Mouse (Mus musculus): ENCODE data around the gene Cap2. TPM values are rescaled to one million over a fixed set of nuclear protein-coding genes. Genes with fewer than 3 reads are reported as not detected.
A peak's percentile ranks its signal among the peaks of the same experiment; 100 is the strongest.

Gene Cap2
- polyA plus RNA-seq, 1 experiment from 2014 or later = 159 TPM

- ATAC-seq (ENCODE audit: insufficient number of reproducible peaks, insufficient read depth, low FRiP score, low read depth) = no peak
- H3K9ac ChIP-seq (ENCODE audit: low read length) = no peak overlapping the region
- H3K9me3 ChIP-seq (ENCODE audit: control insufficient read depth, low read length) = peaks cover 13% of the 10 kb centered on the region
- no peak overlapping the region for H3K4me2 ChIP-seq (ENCODE audit: low read length)
- H3K4me1 ChIP-seq (ENCODE audit: control insufficient read depth in 2 of 2, insufficient read depth in 2 of 2, low read length in 2 of 2) = peaks cover 4 to 23% of the 10 kb centered on the region in 2 experiments
- H3K36me3 ChIP-seq (ENCODE audit: control insufficient read depth, insufficient read depth, low read length) = peaks cover 10% of the 10 kb centered on the region
- WGBS = 87% methylated on average over 9 of the region's 9 CpGs
- no peaks in the 10 kb centered on the region for H3K27me3 ChIP-seq (ENCODE audit: control insufficient read depth, insufficient read depth, low read length)
- H3K4me3 ChIP-seq (ENCODE audit: control insufficient read depth in 1 of 2, insufficient read depth in 1 of 2, low read depth in 1 of 2, low read length in 2 of 2) = no peak overlapping the region
- no peak overlapping the region for H3K27ac ChIP-seq (replicated peaks in 1 of 2; ENCODE audit: control insufficient read depth in 1 of 2, insufficient read depth in 1 of 2, low read depth in 2 of 2, low read length in 2 of 2)
These were observed 53.1 kb downstream of the Cap2 start for GRCm38 (mm10) chr13:46554736-46555135.

DNA sequence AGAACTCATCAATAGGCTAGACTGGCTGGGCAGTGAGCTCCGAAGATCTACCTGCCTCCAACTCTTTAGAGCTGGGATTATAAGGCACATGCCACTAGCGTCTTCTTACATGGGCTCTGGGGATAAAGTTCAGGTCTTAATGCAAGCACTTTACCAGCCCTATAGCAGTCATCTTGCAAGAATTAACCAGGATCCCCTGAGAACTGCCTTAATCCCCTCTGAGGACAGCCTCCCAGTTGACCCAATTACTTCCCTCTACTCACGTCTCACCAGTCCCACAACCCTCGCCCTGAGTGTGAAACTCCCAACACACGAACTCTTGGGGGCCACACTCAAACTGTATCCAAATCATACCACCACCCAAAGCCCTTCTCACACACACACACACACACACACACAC is 64.3 kb downstream of the Cap2 start:
- WGBS = 82% methylated on average over 5 of the region's 5 CpGs
- ATAC-seq (ENCODE audit: insufficient number of reproducible peaks, insufficient read depth, low FRiP score, low read depth) = no peak
- Histone ChIP-seq H3K27me3 (ENCODE audit: control insufficient read depth, insufficient read depth, low read length) (no peaks in the 10 kb centered on the region), H3K9me3 (ENCODE audit: control insufficient read depth, low read length) (no peaks in the 10 kb centered on the region), H3K36me3 (ENCODE audit: control insufficient read depth, insufficient read depth, low read length) (peaks cover 12% of the 10 kb centered on the region), H3K4me1 (ENCODE audit: control insufficient read depth in 2 of 2, insufficient read depth in 2 of 2, low read length in 2 of 2) (peaks cover 3 to 9% of the 10 kb centered on the region in 2 experiments), H3K4me3 (ENCODE audit: control insufficient read depth in 1 of 2, insufficient read depth in 1 of 2, low read depth in 1 of 2, low read length in 2 of 2) (no peak overlapping the region), H3K4me2 (ENCODE audit: low read length) (no peak overlapping the region), H3K9ac (ENCODE audit: low read length) (no peak overlapping the region), H3K27ac (replicated peaks in 1 of 2; ENCODE audit: control insufficient read depth in 1 of 2, insufficient read depth in 1 of 2, low read depth in 2 of 2, low read length in 2 of 2) (no peak overlapping the region)

- Histone ChIP-seq H3K27me3 (ENCODE audit: control insufficient read depth, insufficient read depth, low read length) (no peaks in the 10 kb centered on the region), H3K9me3 (ENCODE audit: control insufficient read depth, low read length) (no peaks in the 10 kb centered on the region), H3K36me3 (ENCODE audit: control insufficient read depth, insufficient read depth, low read length) (no peaks in the 10 kb centered on the region), H3K4me1 (ENCODE audit: control insufficient read depth in 2 of 2, insufficient read depth in 2 of 2, low read length in 2 of 2) (peaks cover 16 to 29% of the 10 kb centered on the region in 2 experiments), H3K4me2 (ENCODE audit: low read length) (no peak overlapping the region), H3K27ac (replicated peaks in 1 of 2; ENCODE audit: control insufficient read depth in 1 of 2, insufficient read depth in 1 of 2, low read depth in 2 of 2, low read length in 2 of 2) (peak overlapping the region in 1 of 2 experiments; percentile 100; a peak in 2 of 4 replicates), H3K4me3 (ENCODE audit: control insufficient read depth in 1 of 2, insufficient read depth in 1 of 2, low read depth in 1 of 2, low read length in 2 of 2) (no peak overlapping the region), H3K9ac (ENCODE audit: low read length) (no peak overlapping the region)
- ATAC-seq (ENCODE audit: insufficient number of reproducible peaks, insufficient read depth, low FRiP score, low read depth) = no peak
- whole genome bisulfite sequencing = 89% methylated on average over 8 of the region's 8 CpGs
These were observed 67.8 kb downstream of the Cap2 start for GRCm38 (mm10) chr13:46569469-46569868.

DNA sequence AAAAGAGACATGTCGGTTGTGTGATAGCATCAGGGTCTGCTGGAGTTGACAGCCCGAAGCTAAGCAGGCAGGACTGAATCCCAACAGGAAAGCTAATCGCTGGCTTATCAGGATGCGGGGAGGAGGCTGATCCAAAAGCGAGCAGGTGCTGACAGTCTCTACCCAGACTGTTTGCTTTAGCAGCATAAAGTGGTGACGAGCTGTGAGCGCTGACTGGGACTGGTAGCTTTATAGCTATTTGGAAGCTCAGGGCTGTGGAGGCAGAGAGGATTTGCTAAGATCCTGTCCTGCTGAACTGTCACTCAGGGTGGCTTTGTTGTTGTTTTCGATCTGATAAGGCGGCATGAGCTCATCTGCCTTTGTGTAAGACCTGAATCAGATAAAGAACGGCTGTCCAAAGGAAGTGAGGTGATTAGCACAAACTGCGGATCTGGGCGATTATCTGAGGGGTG is 69.5 kb downstream of the Cap2 start:
- no peaks in the 10 kb centered on the region for H3K36me3 ChIP-seq (ENCODE audit: control insufficient read depth, insufficient read depth, low read length)
- H3K4me3 ChIP-seq (ENCODE audit: control insufficient read depth in 1 of 2, insufficient read depth in 1 of 2, low read depth in 1 of 2, low read length in 2 of 2) = peak overlapping the region; percentile 21 to 25
- WGBS = under 1% methylated on average over 12 of the region's 12 CpGs
- H3K9ac ChIP-seq (ENCODE audit: low read length) = peak overlapping the region; percentile 80
- H3K27me3 ChIP-seq (ENCODE audit: control insufficient read depth, insufficient read depth, low read length) = no peaks in the 10 kb centered on the region
- H3K4me1 ChIP-seq (ENCODE audit: control insufficient read depth in 2 of 2, insufficient read depth in 2 of 2, low read length in 2 of 2) = peaks cover 16 to 29% of the 10 kb centered on the region in 2 experiments
- ATAC-seq (ENCODE audit: insufficient number of reproducible peaks, insufficient read depth, low FRiP score, low read depth) = peak; percentile 80
- H3K9me3 ChIP-seq (ENCODE audit: control insufficient read depth, low read length) = no peaks in the 10 kb centered on the region
- peak overlapping the region; percentile 65 for H3K4me2 ChIP-seq (ENCODE audit: low read length)
- peak overlapping the region; percentile 100 for H3K27ac ChIP-seq (replicated peaks in 1 of 2; ENCODE audit: control insufficient read depth in 1 of 2, insufficient read depth in 1 of 2, low read depth in 2 of 2, low read length in 2 of 2)

- H3K9ac ChIP-seq (ENCODE audit: low read length) = peak overlapping the region; percentile 80
- H3K4me3 ChIP-seq (ENCODE audit: control insufficient read depth in 1 of 2, insufficient read depth in 1 of 2, low read depth in 1 of 2, low read length in 2 of 2) = no peak overlapping the region
- peak; percentile 88 for ATAC-seq (ENCODE audit: insufficient number of reproducible peaks, insufficient read depth, low FRiP score, low read depth)
- H3K27ac ChIP-seq (replicated peaks in 1 of 2; ENCODE audit: control insufficient read depth in 1 of 2, insufficient read depth in 1 of 2, low read depth in 2 of 2, low read length in 2 of 2) = peak overlapping the region; percentile 99 to 100
- peaks cover 16 to 29% of the 10 kb centered on the region in 2 experiments for H3K4me1 ChIP-seq (ENCODE audit: control insufficient read depth in 2 of 2, insufficient read depth in 2 of 2, low read length in 2 of 2)
- peak overlapping the region; percentile 65 for H3K4me2 ChIP-seq (ENCODE audit: low read length)
- H3K27me3 ChIP-seq (ENCODE audit: control insufficient read depth, insufficient read depth, low read length) = no peaks in the 10 kb centered on the region
- H3K9me3 ChIP-seq (ENCODE audit: control insufficient read depth, low read length) = no peaks in the 10 kb centered on the region
- 8% methylated on average over 11 of the region's 11 CpGs for WGBS
- no peaks in the 10 kb centered on the region for H3K36me3 ChIP-seq (ENCODE audit: control insufficient read depth, insufficient read depth, low read length)
These were observed 70.5 kb downstream of the Cap2 start for GRCm38 (mm10) chr13:46571961-46572647.

DNA sequence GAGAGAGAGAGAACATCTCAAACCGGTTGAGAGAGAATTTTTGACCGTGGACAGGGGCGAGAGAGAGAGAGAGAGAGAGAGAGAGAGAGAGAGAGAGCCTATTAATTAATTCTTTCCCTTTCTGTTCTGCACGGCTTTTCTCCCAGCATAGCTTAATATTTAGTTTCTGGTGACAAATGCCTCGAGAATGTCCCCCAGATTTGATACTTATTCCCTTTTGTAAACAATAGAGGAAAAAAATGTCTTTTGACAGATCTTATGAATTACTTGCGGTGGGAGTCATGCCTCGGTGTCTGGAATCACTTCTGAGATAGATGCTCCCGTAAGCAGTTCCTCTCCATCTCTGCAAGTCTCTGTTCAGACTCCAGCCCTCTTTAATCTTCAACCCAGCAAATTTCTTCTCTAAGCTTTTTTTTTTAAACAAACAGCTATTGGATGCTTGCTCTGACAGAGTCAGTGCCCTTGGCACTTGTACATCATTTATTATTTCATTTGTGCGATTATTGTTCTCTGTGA is 71.1 kb downstream of the Cap2 start:
- H3K4me1 ChIP-seq (ENCODE audit: control insufficient read depth in 2 of 2, insufficient read depth in 2 of 2, low read length in 2 of 2) = peaks cover 16 to 29% of the 10 kb centered on the region in 2 experiments
- peak overlapping the region; percentile 46 for H3K9ac ChIP-seq (ENCODE audit: low read length)
- 32% methylated on average over 9 of the region's 9 CpGs for WGBS

GRCm38 (mm10) chr13:46574201-46574600 is 72.6 kb downstream of the Cap2 start:
- Histone ChIP-seq H3K27me3 (ENCODE audit: control insufficient read depth, insufficient read depth, low read length) (no peaks in the 10 kb centered on the region), H3K4me1 (ENCODE audit: control insufficient read depth in 2 of 2, insufficient read depth in 2 of 2, low read length in 2 of 2) (peaks cover 16 to 29% of the 10 kb centered on the region in 2 experiments), H3K9ac (ENCODE audit: low read length) (no peak overlapping the region), H3K36me3 (ENCODE audit: control insufficient read depth, insufficient read depth, low read length) (no peaks in the 10 kb centered on the region), H3K9me3 (ENCODE audit: control insufficient read depth, low read length) (no peaks in the 10 kb centered on the region), H3K27ac (replicated peaks in 1 of 2; ENCODE audit: control insufficient read depth in 1 of 2, insufficient read depth in 1 of 2, low read depth in 2 of 2, low read length in 2 of 2) (peak overlapping the region in 1 of 2 experiments; percentile 100; a peak in 2 of 4 replicates), H3K4me2 (ENCODE audit: low read length) (no peak overlapping the region), H3K4me3 (ENCODE audit: control insufficient read depth in 1 of 2, insufficient read depth in 1 of 2, low read depth in 1 of 2, low read length in 2 of 2) (no peak overlapping the region)
- 87% methylated on average over 5 of the region's 5 CpGs for WGBS
- no peak for ATAC-seq (ENCODE audit: insufficient number of reproducible peaks, insufficient read depth, low FRiP score, low read depth)

More for the DNA sequence above, 71.1 kb downstream of the Cap2 start:
- H3K4me2 ChIP-seq (ENCODE audit: low read length) = peak overlapping the region; percentile 65
- no peaks in the 10 kb centered on the region for H3K36me3 ChIP-seq (ENCODE audit: control insufficient read depth, insufficient read depth, low read length)
- no peak for ATAC-seq (ENCODE audit: insufficient number of reproducible peaks, insufficient read depth, low FRiP score, low read depth)
- H3K27me3 ChIP-seq (ENCODE audit: control insufficient read depth, insufficient read depth, low read length) = no peaks in the 10 kb centered on the region
- peak overlapping the region; percentile 97 to 100 for H3K27ac ChIP-seq (replicated peaks in 1 of 2; ENCODE audit: control insufficient read depth in 1 of 2, insufficient read depth in 1 of 2, low read depth in 2 of 2, low read length in 2 of 2)
- H3K9me3 ChIP-seq (ENCODE audit: control insufficient read depth, low read length) = no peaks in the 10 kb centered on the region
- no peak overlapping the region for H3K4me3 ChIP-seq (ENCODE audit: control insufficient read depth in 1 of 2, insufficient read depth in 1 of 2, low read depth in 1 of 2, low read length in 2 of 2)

All from heart, embryonic 14.5 days (tissue).